Mouse (Mus musculus) layer of hippocampus, adult 2 months (tissue): ENCODE data around the gene Itih2. TPM values are rescaled to one million over a fixed set of nuclear protein-coding genes. Genes with fewer than 3 reads are reported as not detected.

Experiments used
- DNase-seq, 2 experiments: peaks; one replicate each; pipeline ENCODE4 v3.0.0; 2022; ENCODE audit warnings: low spot score in 2 of 2
- H3K27ac ChIP-seq: fragments of 200-600 bp; 2 replicates; pipeline ENCODE4 v1.8.1; 2022
- H3K4me3 ChIP-seq: fragments of 200-600 bp; 2 replicates; pipeline ENCODE4 v1.8.1; 2022; ENCODE audit warnings: mild to moderate bottlenecking
- CTCF ChIP-seq: fragments of 200-600 bp; conservative IDR thresholded peaks from 2 replicates; pipeline ENCODE4 v1.8.1; 2022; ENCODE audit warnings: antibody characterized with exemption, mild to moderate bottlenecking, moderate library complexity
- total RNA-seq, 2 experiments: library from RNA; stranded (reverse); gene quantifications; 2 replicates each; pipeline ENCODE4 v1.2.3; 2021

Gene Itih2
- total RNA-seq, 2 experiments from 2014 or later, result 1.7 to 2.1 TPM

GRCm38 (mm10) chr2:10137320-10137719 lies 6.1 kb upstream of the Itih2 start:
- Histone ChIP-seq H3K4me3 (no peak overlapping the region), H3K27ac (no peak overlapping the region)
- TF ChIP-seq CTCF, result no peak
- DNase-seq, result no peak

GRCm38 (mm10) chr2:10133941-10134340 lies 2.7 kb upstream of the Itih2 start:
- TF ChIP-seq CTCF, result no peak
- H3K27ac ChIP-seq, result no peak overlapping the region
- DNase-seq, result no peak
- no peak overlapping the region for H3K4me3 ChIP-seq

DNA sequence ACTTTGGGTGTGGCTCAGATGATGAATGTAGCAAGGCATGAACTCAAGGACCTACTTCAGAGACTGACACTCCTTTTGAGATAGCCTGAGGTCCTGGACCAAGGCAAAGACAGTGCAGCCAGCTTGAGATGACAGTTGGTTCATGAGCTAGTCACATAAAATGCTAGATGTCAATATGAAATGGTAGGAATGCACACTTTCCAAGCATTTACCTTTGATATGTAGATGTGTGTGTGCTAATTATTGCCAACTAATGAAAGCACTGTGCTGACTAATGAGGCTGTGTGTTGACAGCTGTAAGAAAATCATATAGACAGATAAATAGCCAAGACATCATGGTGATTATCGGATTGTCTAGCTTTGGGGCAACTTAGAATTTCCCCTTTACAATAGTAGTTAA lies 932 bp upstream of the Itih2 start:
- no peak for DNase-seq
- TF ChIP-seq CTCF, result no peak
- H3K27ac ChIP-seq, result no peak overlapping the region
- no peak overlapping the region for H3K4me3 ChIP-seq

DNA sequence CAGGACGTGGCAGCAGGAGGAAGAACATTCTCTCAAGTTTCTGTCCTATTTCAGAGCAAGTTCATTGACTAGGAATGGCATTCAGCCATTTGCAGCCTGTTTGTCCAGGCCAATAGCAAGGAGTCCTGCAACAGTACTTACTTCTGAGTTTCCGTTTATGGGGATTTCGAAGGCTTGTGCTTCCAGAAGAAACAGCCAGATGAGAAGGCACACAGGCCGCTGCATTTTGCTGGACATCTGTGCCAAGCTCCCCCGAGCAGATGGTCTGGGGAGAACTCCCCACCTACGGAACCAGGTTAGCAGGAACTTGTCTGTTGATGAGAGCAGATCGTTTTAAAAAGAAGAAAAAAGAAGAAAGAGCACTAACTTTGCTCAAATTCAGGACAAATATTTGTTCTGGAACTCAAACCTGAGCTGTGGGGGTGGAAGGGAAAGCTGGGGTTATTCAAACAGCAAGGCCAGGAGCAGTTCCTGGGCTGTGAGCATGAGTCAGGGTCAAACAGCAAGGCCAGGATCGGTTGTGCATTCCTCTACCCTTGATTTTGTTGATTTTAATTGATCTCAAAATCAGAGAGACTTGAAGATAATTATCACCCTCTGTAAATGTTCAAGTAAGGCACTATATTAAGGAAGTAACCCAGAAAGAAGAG lies 730 bp downstream of the Itih2 start:
- Histone ChIP-seq H3K4me3 (no peak overlapping the region), H3K27ac (no peak overlapping the region)
- DNase-seq, result no peak
- TF ChIP-seq CTCF, result no peak

DNA sequence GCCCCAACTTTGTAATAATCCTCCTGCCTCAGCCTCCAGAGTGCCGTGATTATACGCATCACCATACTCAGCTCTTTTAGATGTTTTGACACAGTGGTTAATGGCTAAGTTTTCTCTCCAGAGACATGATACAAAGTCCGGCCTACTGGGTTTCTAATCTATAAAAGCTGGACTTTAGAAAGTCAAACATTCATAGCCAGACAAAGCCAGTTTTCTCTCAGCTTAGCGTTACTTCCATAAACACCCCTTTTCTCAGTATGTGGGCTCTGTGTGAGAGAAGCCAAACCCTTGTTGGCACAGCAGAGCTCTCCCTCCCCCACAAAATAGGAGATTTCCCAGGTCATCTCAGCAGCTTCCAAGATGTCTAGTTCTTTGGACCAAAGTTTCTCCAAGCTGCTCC lies 2.6 kb downstream of the Itih2 start:
- TF ChIP-seq CTCF, result no peak
- Histone ChIP-seq H3K4me3 (no peak overlapping the region), H3K27ac (no peak overlapping the region)
- no peak for DNase-seq

- no peak for DNase-seq
- Histone ChIP-seq H3K27ac (no peak overlapping the region), H3K4me3 (no peak overlapping the region)
- no peak for TF ChIP-seq CTCF
Measured at GRCm38 (mm10) chr2:10127471-10127870, 3.7 kb downstream of the Itih2 start.

DNA sequence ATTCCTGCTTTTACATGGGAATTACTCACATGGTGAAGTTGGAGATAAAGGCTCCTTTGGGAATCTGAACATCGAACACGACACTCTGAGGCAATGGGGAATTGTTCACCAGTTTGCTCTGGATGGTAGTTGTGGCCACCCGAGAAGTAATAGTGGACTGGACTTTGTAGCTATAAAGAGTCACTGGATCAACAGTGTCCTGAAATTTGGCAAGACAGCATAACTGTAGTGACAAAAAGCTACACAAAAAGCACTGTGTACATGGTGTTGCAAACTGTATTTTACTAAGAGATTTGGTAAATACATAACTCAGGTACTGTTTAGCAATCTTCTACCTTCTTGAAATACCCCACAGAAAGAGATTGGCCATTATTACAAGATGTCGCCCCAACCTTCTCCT lies 5.1 kb downstream of the Itih2 start:
- H3K27ac ChIP-seq, result no peak overlapping the region
- no peak for TF ChIP-seq CTCF
- H3K4me3 ChIP-seq, result no peak overlapping the region
- DNase-seq, result no peak

GRCm38 (mm10) chr2:10121826-10122225 lies 9.4 kb downstream of the Itih2 start:
- no peak for TF ChIP-seq CTCF
- Histone ChIP-seq H3K27ac (no peak overlapping the region), H3K4me3 (no peak overlapping the region)
- no peak for DNase-seq

GRCm38 (mm10) chr2:10119276-10119675 lies 11.9 kb downstream of the Itih2 start:
- H3K27ac ChIP-seq, result no peak overlapping the region
- DNase-seq, result no peak
- TF ChIP-seq CTCF, result no peak
- no peak overlapping the region for H3K4me3 ChIP-seq

- TF ChIP-seq CTCF, result no peak
- no peak overlapping the region for H3K4me3 ChIP-seq
- DNase-seq, result no peak
Measured at GRCm38 (mm10) chr2:10118751-10119150, 12.4 kb downstream of the Itih2 start.

DNA sequence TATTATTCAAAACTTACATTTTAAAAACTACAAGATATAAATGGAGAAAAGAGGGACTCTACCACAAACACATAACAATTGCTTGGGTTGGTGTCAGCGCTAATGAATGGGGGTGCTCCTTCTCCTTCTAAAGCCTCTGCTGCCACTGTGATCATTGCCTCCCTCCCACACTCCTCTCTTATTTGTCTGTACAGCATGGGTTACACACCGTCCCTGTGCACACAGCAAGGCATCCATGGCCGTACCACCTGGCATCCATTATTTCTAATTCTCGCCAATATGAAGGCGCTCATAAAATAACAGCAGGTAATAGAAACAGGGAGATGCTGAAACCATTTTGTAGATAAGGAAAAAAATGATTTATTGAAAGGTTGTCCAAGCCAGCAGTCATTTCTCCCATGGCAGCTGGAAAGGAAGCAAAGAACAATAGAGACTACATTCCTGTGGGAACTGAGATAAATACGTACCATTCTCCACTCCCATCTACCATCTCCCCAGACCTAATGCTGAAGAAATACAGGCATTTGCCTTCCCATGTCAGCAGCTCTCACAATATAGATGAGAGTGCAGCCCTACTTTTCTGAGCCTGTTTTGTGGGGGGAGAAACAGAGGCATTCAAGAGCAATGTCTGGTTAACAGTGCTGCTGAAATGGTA lies 22.5 kb downstream of the Itih2 start:
- DNase-seq, result no peak
- no peak overlapping the region for H3K4me3 ChIP-seq
- TF ChIP-seq CTCF, result no peak
- no peak overlapping the region for H3K27ac ChIP-seq

More at GRCm38 (mm10) chr2:10118751-10119150, 12.4 kb downstream of the Itih2 start:
- no peak overlapping the region for H3K27ac ChIP-seq

DNA sequence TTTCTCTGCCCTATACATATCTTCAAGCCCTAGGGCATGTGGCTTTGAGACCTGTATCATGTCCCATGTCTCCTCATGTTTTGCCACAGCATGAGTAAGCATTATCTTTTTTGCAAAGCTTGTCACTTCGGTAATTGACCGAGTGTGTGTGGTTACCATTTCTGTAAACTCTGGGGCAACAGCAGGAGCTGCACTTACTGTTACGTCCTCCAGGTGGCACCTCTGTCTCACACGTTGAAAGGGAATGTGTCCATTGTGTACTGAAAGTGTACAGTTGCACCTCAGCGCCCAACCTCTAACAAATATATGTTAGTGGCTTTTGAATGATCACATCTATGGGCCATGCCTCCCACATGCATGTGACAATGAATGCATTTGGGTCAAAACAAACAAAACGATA lies 30.0 kb downstream of the Itih2 start:
- H3K27ac ChIP-seq, result no peak overlapping the region
- peak; percentile 93 for TF ChIP-seq CTCF

GRCm38 (mm10) chr2:10100471-10100870 lies 30.7 kb downstream of the Itih2 start:
- no peak for DNase-seq
- H3K4me3 ChIP-seq, result no peak overlapping the region
- TF ChIP-seq CTCF, result no peak
- no peak overlapping the region for H3K27ac ChIP-seq

More for the DNA sequence above, 30.0 kb downstream of the Itih2 start:
- peak; percentile 33 to 59 for DNase-seq
- H3K4me3 ChIP-seq, result no peak overlapping the region

- H3K4me3 ChIP-seq, result no peak overlapping the region
- DNase-seq, result peak; percentile 23 to 65
- peak; percentile 88 for TF ChIP-seq CTCF
- no peak overlapping the region for H3K27ac ChIP-seq
Measured at GRCm38 (mm10) chr2:10098598-10099215, 32.5 kb downstream of the Itih2 start.
